Mouse (Mus musculus) thymus, adult 2 months (tissue): ENCODE data around the gene Csk.

Source experiments
- CTCF ChIP-seq: fragments of 200-500 bp; IDR thresholded peaks from 2 replicates; pipeline ENCODE4 v1.5.1; 2012; ENCODE audit warnings: mild to moderate bottlenecking, control low read depth, low read length, moderate library complexity, borderline replicate concordance; ENCODE audit not compliant: control insufficient read depth, poor library complexity, insufficient read depth; ENCODE audit errors: extremely low read depth
- POLR2A ChIP-seq: fragments of 200-500 bp; IDR thresholded peaks from 2 replicates; pipeline ENCODE4 v1.6.1; 2012; ENCODE audit warnings: mild to moderate bottlenecking, low read length, control low read depth, moderate library complexity; ENCODE audit not compliant: control insufficient read depth, poor library complexity, insufficient read depth; ENCODE audit errors: extremely low read depth

DNA sequence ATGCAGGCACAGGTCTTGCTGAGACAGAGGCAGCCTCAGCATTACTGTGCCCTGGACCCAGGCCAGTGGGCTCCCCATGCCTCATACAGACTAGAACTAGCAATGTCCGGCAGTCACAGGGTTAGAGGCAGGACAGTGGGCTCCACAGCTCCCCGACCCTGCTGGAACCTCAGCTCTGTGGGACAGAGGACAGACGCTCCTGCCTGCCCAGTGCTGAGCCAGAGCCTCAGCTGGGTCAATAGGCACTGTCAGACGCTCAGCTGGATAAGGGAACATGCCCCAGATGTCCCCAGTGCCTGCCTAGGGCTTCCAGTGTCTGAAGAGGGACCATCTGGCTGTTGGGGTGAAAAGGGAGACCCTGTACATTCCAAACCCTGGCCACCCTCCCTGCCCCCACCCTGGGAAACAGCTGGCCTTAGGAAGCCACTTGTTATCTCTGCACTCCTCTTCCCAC is 55.5 kb downstream of the Csk start:
- TF ChIP-seq CTCF (no peak), POLR2A (no peak)
